Mouse (Mus musculus) heart, embryonic 12.5 days (tissue): ENCODE results near the gene Fggy. TPM values are rescaled to one million over a fixed set of nuclear protein-coding genes. Genes with fewer than 3 reads are reported as not detected.
A peak's percentile ranks its signal among the peaks of the same experiment; 100 is the strongest.

ENCODE experiments used
- ATAC-seq: fragments of 200-750 bp; cut with Nextera tagmentation; 2 replicates; pipeline ENCODE4 v1.8.0; 2017; ENCODE audit warnings: moderate TSS enrichment, moderate library complexity; ENCODE audit not compliant: insufficient number of reproducible peaks, low FRiP score
- H3K27ac ChIP-seq: fragments of 300-500 bp; sonication (generic); 2 replicates; pipeline ENCODE4 v1.5.1; 2016; ENCODE audit warnings: mild to moderate bottlenecking, moderate library complexity; ENCODE audit not compliant: poor library complexity, severe bottlenecking
- H3K27me3 ChIP-seq: fragments of 300-500 bp; sonication (generic); replicated peaks from 2 replicates; pipeline ENCODE4 v1.6.1; 2016; ENCODE audit warnings: mild to moderate bottlenecking, moderate library complexity
- H3K36me3 ChIP-seq: fragments of 300-500 bp; sonication (generic); 2 replicates; pipeline ENCODE4 v1.6.1; 2016; ENCODE audit warnings: mild to moderate bottlenecking, moderate library complexity
- H3K4me1 ChIP-seq: fragments of 300-500 bp; sonication (generic); replicated peaks from 2 replicates; pipeline ENCODE4 v1.6.1; 2016; ENCODE audit warnings: mild to moderate bottlenecking
- H3K4me2 ChIP-seq: fragments of 300-500 bp; sonication (generic); 2 replicates; pipeline ENCODE4 v1.6.1; 2016; ENCODE audit warnings: mild to moderate bottlenecking, moderate library complexity
- H3K4me3 ChIP-seq: fragments of 300-500 bp; sonication (generic); 2 replicates; pipeline ENCODE4 v1.5.1; 2016; ENCODE audit warnings: mild to moderate bottlenecking
- H3K9ac ChIP-seq: fragments of 300-500 bp; sonication (generic); 2 replicates; pipeline ENCODE4 v1.6.1; 2016; ENCODE audit warnings: mild to moderate bottlenecking, moderate library complexity
- H3K9me3 ChIP-seq: fragments of 300-500 bp; sonication (generic); replicated peaks from 2 replicates; pipeline ENCODE4 v1.6.1; 2016; ENCODE audit warnings: mild to moderate bottlenecking, moderate library complexity
- WGBS: fragments of 180-500 bp; shearing (Covaris S2); methylation state at CpG from one replicate; pipeline ENCODE4 v1.1.7; 2016; 5-methylcytosine and 5-hydroxymethylcytosine counted together
- polyA plus RNA-seq: library from polyadenylated mRNA; unstranded; fragments of >200 nt; fragmentation: Nextera tagmentation; extraction: Ambion mirVana; gene quantifications from 2 replicates; pipeline ENCODE4 v1.2.1, GENCODE M21; 2016

Fggy gene
- polyA plus RNA-seq, 1 experiment from 2014 or later = 5.8 TPM

GRCm38 (mm10) chr4:95666896-95667295 is 109.6 kb downstream of the Fggy start:
- ATAC-seq = no peak
- Histone ChIP-seq H3K36me3 (no peaks in the 10 kb centered on the region), H3K27ac (no peak overlapping the region), H3K4me3 (no peak overlapping the region), H3K9me3 (no peaks in the 10 kb centered on the region), H3K27me3 (no peaks in the 10 kb centered on the region), H3K9ac (no peak overlapping the region), H3K4me2 (no peak overlapping the region), H3K4me1 (no peaks in the 10 kb centered on the region)
- 76% methylated on average over 2 of the region's 2 CpGs for WGBS

DNA sequence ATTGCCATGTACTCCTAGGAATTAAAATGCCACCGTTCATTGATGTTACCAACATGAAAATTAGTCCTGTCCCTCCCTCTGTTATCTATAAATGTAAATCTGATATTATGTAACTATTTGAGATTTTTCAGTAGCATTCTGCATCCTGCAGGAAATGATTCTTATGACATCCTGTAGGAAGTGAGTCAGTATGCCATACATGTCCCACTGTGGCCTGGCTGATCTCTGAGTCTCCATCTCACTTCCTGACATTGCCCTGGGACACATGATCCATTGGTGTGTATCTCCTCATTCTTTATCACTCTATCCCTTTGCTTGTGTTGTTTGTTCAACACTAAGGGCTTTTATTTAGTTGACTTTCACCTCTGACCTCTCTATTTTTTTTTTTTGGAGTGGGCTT is 110.3 kb downstream of the Fggy start:
- H3K36me3 ChIP-seq = no peaks in the 10 kb centered on the region
- no peak overlapping the region for H3K9ac ChIP-seq
- 76% methylated on average over 1 of the region's 1 CpGs for WGBS
- H3K27me3 ChIP-seq = no peaks in the 10 kb centered on the region
- no peak overlapping the region for H3K4me3 ChIP-seq
- no peak overlapping the region for H3K27ac ChIP-seq
- no peak overlapping the region for H3K4me2 ChIP-seq
- no peaks in the 10 kb centered on the region for H3K4me1 ChIP-seq
- ATAC-seq = no peak
- H3K9me3 ChIP-seq = no peaks in the 10 kb centered on the region

DNA sequence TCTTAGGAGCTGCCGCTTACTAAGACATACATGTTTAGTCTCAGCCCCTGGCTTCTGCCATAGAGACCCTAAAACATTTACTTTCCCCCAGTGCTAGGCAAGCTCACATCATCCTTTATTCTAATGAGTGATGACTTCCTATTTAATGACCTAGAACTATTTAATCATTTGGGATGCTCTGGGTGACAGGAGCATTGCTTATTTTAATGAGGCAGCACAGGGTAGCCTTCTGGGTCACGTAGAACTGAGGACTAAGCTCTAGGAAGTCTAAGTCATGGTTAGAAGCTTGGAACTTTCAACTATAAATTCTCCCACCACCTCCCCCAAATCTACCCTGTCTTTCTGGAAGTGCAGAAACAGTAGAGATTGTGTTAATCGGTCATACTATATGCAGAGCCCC is 111.2 kb downstream of the Fggy start:
- H3K27me3 ChIP-seq = no peaks in the 10 kb centered on the region
- no peak overlapping the region for H3K4me2 ChIP-seq
- H3K9ac ChIP-seq = no peak overlapping the region
- ATAC-seq = no peak
- 75% methylated on average over 3 of the region's 3 CpGs for WGBS
- H3K27ac ChIP-seq = no peak overlapping the region
- no peaks in the 10 kb centered on the region for H3K36me3 ChIP-seq
- H3K4me3 ChIP-seq = no peak overlapping the region
- no peaks in the 10 kb centered on the region for H3K4me1 ChIP-seq
- no peaks in the 10 kb centered on the region for H3K9me3 ChIP-seq

DNA sequence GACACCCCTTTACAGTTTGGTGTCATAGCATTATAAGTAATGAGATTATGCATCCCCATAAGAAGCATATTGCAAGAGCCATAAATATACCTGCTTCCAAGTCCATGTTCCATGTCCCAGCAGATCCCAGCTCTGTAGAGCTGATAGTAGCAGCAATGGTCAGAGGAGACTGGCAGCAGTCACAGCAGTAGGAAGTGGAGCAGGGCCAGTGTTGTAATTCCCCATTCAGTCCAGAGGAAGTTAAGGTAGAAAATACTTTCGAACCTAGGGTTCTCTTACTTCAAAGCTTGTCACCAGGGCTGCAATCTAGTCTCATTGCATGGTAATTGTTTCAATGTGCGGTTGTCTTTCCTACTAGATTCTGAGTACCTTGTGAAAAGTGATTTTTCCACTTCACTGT is 112.0 kb downstream of the Fggy start:
- H3K9me3 ChIP-seq = no peaks in the 10 kb centered on the region
- H3K9ac ChIP-seq = no peak overlapping the region
- H3K4me1 ChIP-seq = no peaks in the 10 kb centered on the region
- no peaks in the 10 kb centered on the region for H3K36me3 ChIP-seq
- no peaks in the 10 kb centered on the region for H3K27me3 ChIP-seq
- no peak for ATAC-seq
- no peak overlapping the region for H3K4me3 ChIP-seq
- H3K27ac ChIP-seq = no peak overlapping the region
- 71% methylated on average over 2 of the region's 2 CpGs for WGBS
- H3K4me2 ChIP-seq = no peak overlapping the region

DNA sequence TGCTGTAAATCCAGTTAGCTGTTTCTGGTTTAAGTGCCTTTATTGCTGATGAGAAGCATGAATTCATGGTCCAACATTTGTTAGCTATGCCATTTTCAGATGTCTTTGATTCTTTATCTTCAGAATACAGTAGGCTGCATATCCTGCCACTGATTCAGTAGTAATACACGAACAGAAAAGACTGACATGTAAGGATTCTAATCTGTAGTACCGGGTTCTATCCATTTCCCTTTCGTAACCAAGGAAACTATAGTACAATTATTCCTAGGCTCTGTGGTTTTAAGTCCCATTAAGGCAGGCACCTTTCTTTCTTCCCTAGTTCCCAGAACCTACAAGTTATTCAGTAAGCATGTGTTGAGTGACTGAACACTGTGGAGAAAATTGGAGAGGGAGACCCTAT is 113.3 kb downstream of the Fggy start:
- 64% methylated on average over 3 of the region's 3 CpGs for WGBS
- no peaks in the 10 kb centered on the region for H3K27me3 ChIP-seq
- H3K27ac ChIP-seq = no peak overlapping the region
- no peaks in the 10 kb centered on the region for H3K36me3 ChIP-seq
- no peaks in the 10 kb centered on the region for H3K4me1 ChIP-seq
- H3K4me3 ChIP-seq = no peak overlapping the region
- no peaks in the 10 kb centered on the region for H3K9me3 ChIP-seq
- no peak for ATAC-seq
- no peak overlapping the region for H3K4me2 ChIP-seq
- H3K9ac ChIP-seq = no peak overlapping the region

- H3K9ac ChIP-seq = no peak overlapping the region
- no peaks in the 10 kb centered on the region for H3K27me3 ChIP-seq
- 76% methylated on average over 1 of the region's 1 CpGs for WGBS
- H3K4me2 ChIP-seq = no peak overlapping the region
- ATAC-seq = no peak
- H3K4me3 ChIP-seq = no peak overlapping the region
- H3K4me1 ChIP-seq = no peaks in the 10 kb centered on the region
- H3K9me3 ChIP-seq = no peaks in the 10 kb centered on the region
- H3K27ac ChIP-seq = no peak overlapping the region
- H3K36me3 ChIP-seq = no peaks in the 10 kb centered on the region
These were observed 114.7 kb downstream of the Fggy start for GRCm38 (mm10) chr4:95672039-95672438.

DNA sequence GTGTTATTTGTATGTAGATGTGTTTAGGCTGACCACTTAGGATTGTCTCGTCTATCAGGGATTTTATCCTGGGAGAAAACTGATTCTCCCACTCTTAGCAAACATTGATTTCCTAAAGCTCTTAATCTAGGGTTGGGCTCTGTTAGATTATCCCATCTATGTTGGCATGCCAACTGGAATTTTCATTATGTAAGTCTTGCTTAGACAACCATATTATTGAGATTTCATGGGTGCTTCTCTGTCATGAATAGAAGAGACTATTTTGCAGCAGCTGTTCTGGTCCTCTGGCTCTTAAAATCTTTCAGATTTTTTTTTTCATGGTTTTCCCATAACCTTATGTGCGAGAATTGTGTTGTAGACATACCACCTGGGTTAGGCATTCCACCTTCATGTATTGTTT is 119.1 kb downstream of the Fggy start:
- peaks cover 4% of the 10 kb centered on the region; the same call in 1 of the 2 replicates for H3K4me1 ChIP-seq
- no peaks in the 10 kb centered on the region for H3K36me3 ChIP-seq
- no peaks in the 10 kb centered on the region for H3K27me3 ChIP-seq
- no peak overlapping the region for H3K27ac ChIP-seq
- H3K9me3 ChIP-seq = no peaks in the 10 kb centered on the region
- no peak overlapping the region for H3K4me2 ChIP-seq
- no peak overlapping the region for H3K4me3 ChIP-seq
- 81% methylated on average over 2 of the region's 2 CpGs for WGBS
- no peak for ATAC-seq
- H3K9ac ChIP-seq = no peak overlapping the region

DNA sequence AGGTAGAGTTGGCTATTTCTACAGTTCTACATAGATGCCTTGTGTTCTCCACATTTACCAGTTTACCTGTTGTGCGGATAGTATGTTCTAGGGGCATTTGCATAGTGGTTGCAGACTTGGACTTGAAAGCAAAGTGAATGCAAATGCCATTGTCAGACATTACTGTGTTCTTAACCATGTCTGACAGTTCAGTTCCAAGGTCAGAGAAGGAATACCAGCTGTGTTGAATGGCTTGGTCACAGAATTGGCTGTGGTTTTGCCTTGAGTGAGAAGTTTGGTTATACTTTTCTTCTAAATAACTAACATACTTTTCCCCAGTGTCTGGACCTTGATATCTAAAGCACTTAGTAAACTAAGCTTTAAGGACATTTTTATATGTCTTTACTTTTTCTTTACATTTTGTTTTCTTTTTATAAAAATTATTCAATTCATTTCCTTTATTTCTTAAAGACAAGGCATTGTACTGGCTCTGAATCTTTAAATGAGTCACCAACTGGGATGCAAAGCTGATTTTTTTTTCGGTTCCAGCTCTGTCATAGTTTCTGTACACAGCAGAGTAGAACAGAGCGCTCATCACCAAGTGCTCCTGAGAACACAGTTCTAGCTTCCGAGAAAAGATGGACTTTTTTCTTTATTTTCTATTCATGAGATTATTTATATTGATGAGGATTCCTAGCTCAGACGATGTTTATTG is 123.6 kb downstream of the Fggy start:
- Histone ChIP-seq H3K4me3 (no peak overlapping the region), H3K9me3 (no peaks in the 10 kb centered on the region), H3K36me3 (no peaks in the 10 kb centered on the region), H3K4me1 (peaks cover 18% of the 10 kb centered on the region), H3K27ac (no peak overlapping the region), H3K27me3 (no peaks in the 10 kb centered on the region), H3K9ac (no peak overlapping the region), H3K4me2 (no peak overlapping the region)
- WGBS = 88% methylated on average over 5 of the region's 5 CpGs
- ATAC-seq = no peak

GRCm38 (mm10) chr4:95684522-95685080 is 127.3 kb downstream of the Fggy start:
- peak; percentile 63; the same call in 1 of the 2 replicates for ATAC-seq

DNA sequence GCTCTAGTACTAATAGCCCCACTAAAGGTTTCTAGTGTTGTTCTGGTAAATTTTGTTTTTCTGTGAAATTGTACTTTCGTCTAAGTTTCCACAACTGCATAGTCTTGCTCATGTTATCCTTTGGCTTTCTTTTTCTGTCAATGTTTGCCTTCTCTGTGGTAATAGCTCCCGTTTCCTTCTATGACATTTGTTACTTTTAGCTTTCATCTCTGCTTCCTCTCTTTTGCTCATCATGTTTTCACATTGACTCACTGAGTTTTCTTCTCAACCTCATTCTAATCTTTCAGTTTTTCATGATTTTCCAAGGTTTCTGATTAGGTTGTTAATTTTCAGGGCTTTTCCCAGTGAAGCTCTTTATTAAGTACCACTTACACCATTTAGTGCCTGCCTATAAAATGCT is 129.5 kb downstream of the Fggy start:
- ATAC-seq = no peak
- WGBS = 67% methylated on average over 2 of the region's 2 CpGs

More at GRCm38 (mm10) chr4:95684522-95685080, 127.3 kb downstream of the Fggy start:
- Histone ChIP-seq H3K27ac (peak overlapping the region; percentile 29), H3K9me3 (no peaks in the 10 kb centered on the region), H3K4me3 (no peak overlapping the region), H3K4me2 (no peak overlapping the region), H3K9ac (no peak overlapping the region), H3K27me3 (no peaks in the 10 kb centered on the region), H3K36me3 (no peaks in the 10 kb centered on the region), H3K4me1 (peaks cover 18% of the 10 kb centered on the region)
- 15% methylated on average over 4 of the region's 4 CpGs for WGBS

GRCm38 (mm10) chr4:95687350-95687749 is 130.0 kb downstream of the Fggy start:
- no peak for ATAC-seq
- Histone ChIP-seq H3K4me2 (no peak overlapping the region), H3K27ac (no peak overlapping the region), H3K9ac (no peak overlapping the region), H3K4me1 (peaks cover 15% of the 10 kb centered on the region), H3K27me3 (no peaks in the 10 kb centered on the region), H3K36me3 (no peaks in the 10 kb centered on the region), H3K9me3 (no peaks in the 10 kb centered on the region), H3K4me3 (no peak overlapping the region)
- WGBS = 83% methylated on average over 5 of the region's 5 CpGs

More for the DNA sequence above, 129.5 kb downstream of the Fggy start:
- no peaks in the 10 kb centered on the region for H3K36me3 ChIP-seq
- H3K9ac ChIP-seq = no peak overlapping the region
- no peak overlapping the region for H3K4me2 ChIP-seq
- H3K4me3 ChIP-seq = no peak overlapping the region
- H3K27me3 ChIP-seq = no peaks in the 10 kb centered on the region
- H3K4me1 ChIP-seq = peaks cover 15% of the 10 kb centered on the region
- no peak overlapping the region for H3K27ac ChIP-seq
- no peaks in the 10 kb centered on the region for H3K9me3 ChIP-seq

DNA sequence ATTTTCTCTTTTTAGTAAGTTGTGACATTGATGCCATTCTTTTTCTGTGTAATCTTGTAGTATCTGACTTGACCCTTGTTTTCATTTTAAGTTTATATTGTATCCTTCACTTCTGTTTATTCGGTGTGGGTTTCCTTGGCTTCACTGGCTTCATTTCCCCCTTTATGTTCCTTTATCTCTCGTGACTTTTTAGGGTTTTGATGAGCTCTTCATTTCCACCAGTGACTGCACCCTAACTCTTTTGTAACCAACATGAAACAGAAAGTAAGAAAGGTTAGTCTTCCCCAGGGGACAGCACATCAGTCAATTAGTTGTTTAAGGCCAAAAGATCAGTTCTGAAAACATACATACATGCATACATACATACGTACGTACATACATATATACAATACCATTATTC is 130.9 kb downstream of the Fggy start:
- Histone ChIP-seq H3K36me3 (no peaks in the 10 kb centered on the region), H3K4me1 (peaks cover 15% of the 10 kb centered on the region), H3K9ac (no peak overlapping the region), H3K9me3 (no peaks in the 10 kb centered on the region), H3K4me2 (no peak overlapping the region), H3K27ac (no peak overlapping the region), H3K27me3 (no peaks in the 10 kb centered on the region), H3K4me3 (no peak overlapping the region)
- WGBS = 79% methylated on average over 4 of the region's 4 CpGs
- no peak for ATAC-seq
